Mouse (Mus musculus) olfactory bulb, adult 2 months (tissue): ENCODE results near the gene Kif21a.

Experiments used
- CTCF ChIP-seq: fragments of 200-500 bp; IDR thresholded peaks from 2 replicates; pipeline ENCODE4 v1.5.1; 2012; ENCODE audit warnings: low read depth, mild to moderate bottlenecking, low read length, moderate library complexity; ENCODE audit not compliant: insufficient read depth
- POLR2A ChIP-seq: fragments of 200-500 bp; IDR thresholded peaks from 2 replicates; pipeline ENCODE4 v1.6.1; 2012; ENCODE audit warnings: mild to moderate bottlenecking, low read depth, low read length, moderate library complexity; ENCODE audit not compliant: insufficient read depth

DNA sequence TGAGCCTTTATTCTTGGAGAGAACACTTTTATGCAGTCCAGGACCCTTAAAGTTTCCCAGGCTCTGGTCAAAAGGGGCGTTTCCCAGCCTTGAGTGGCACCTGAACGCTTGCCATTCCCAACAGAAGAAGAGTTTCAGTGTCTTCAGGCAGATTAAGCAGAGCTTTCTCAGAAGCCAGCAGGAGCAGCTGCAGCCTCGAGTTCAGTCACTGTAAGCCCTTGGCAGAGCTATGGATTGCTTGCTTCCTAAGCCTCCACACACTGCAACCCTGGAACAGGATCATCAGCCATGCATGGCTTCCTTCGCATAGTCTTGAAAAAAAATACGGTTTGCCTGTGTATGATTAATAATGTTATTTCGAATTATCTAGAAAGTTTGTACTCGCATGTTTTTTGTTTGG lies 14.1 kb upstream of the Kif21a start:
- TF ChIP-seq CTCF (no peak), POLR2A (no peak)
